Mouse (Mus musculus): ENCODE results near the gene Disc1. TPM values are rescaled to one million over a fixed set of nuclear protein-coding genes. Genes with fewer than 3 reads are reported as not detected.

The Disc1 gene
- polyA plus RNA-seq, 1 experiment from 2014 or later = 1.6 TPM

- 69% methylated on average over 5 of the region's 5 CpGs for WGBS
- H3K4me3 ChIP-seq (ENCODE audit: low read depth, low read length) = no peak overlapping the region
- peaks cover 8% of the 10 kb centered on the region; the same call in 1 of the 2 replicates for H3K4me1 ChIP-seq (ENCODE audit: control insufficient read depth, insufficient read depth, low read length)
- H3K9ac ChIP-seq (ENCODE audit: low read depth, low read length) = no peak overlapping the region
- H3K9me3 ChIP-seq (ENCODE audit: control insufficient read depth, low read length) = peaks cover 8% of the 10 kb centered on the region; the same call in 1 of the 2 replicates
- no peaks in the 10 kb centered on the region for H3K27me3 ChIP-seq (replicated peaks; ENCODE audit: control insufficient read depth, insufficient read depth, low read length)
- H3K36me3 ChIP-seq (ENCODE audit: control insufficient read depth, insufficient read depth, low read length) = no peaks in the 10 kb centered on the region
- DNase-seq (ENCODE audit: low spot score) = no peak
- ATAC-seq (ENCODE audit: low read depth) = peak; percentile 50; the same call in 1 of the 2 replicates
- no peak overlapping the region for H3K4me2 ChIP-seq (ENCODE audit: low read depth, low read length)
- no peak overlapping the region for H3K27ac ChIP-seq (replicated peaks; ENCODE audit: low read depth, low read length)
These were observed 217.4 kb downstream of the Disc1 start for GRCm38 (mm10) chr8:125271357-125271756.

DNA sequence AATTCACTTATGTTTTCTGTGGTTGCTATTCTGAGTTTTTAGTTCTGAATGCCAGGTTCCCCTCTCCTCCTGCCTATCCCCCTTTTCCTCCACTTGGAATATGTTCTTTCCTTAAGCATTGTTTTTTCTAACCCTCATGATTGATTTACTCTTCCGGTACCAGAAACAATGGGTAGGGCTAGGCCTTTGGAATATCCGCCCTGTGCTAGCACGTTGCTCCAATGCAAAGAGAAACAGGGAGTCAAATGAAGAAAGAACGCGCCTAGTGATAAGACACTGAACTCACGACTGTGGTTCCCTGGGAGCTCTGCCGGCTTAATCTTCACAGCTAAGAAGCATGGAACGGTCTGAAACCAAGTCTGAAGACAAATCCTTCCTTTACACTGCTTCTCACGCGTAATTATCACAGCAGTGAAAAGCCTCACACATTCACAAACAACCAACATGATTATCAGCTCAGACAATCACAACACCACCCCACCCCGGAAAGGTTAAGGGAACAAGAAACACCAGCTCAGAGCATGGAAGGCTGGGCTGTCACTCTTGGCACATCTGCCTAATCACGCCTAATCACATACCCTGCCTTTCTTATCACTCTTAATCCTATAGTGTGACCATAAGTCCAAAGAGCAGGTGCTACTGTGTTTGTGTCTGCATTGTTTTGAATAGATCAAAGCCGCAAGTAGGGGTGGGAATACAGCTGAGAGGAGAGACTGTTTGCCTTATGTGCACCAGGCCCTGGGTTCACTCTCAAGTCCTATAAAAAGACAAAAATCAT is 218.3 kb downstream of the Disc1 start:
- Histone ChIP-seq H3K36me3 (ENCODE audit: control insufficient read depth, insufficient read depth, low read length) (no peaks in the 10 kb centered on the region), H3K9ac (ENCODE audit: low read depth, low read length) (no peak overlapping the region), H3K27me3 (replicated peaks; ENCODE audit: control insufficient read depth, insufficient read depth, low read length) (no peaks in the 10 kb centered on the region; the same call in 1 of the 2 replicates), H3K9me3 (ENCODE audit: control insufficient read depth, low read length) (peaks cover 8% of the 10 kb centered on the region; the same call in 1 of the 2 replicates), H3K4me2 (ENCODE audit: low read depth, low read length) (no peak overlapping the region), H3K27ac (replicated peaks; ENCODE audit: low read depth, low read length) (no peak overlapping the region), H3K4me1 (ENCODE audit: control insufficient read depth, insufficient read depth, low read length) (peaks cover 8% of the 10 kb centered on the region; the same call in 1 of the 2 replicates), H3K4me3 (ENCODE audit: low read depth, low read length) (no peak overlapping the region)
- WGBS = 68% methylated on average over 13 of the region's 13 CpGs
- ATAC-seq (ENCODE audit: low read depth) (no peak), DNase-seq (ENCODE audit: low spot score) (no peak)

GRCm38 (mm10) chr8:125277071-125277682 is 223.2 kb downstream of the Disc1 start:
- ATAC-seq (ENCODE audit: low read depth) = no peak
- Histone ChIP-seq H3K4me1 (ENCODE audit: control insufficient read depth, insufficient read depth, low read length) (peaks cover 18% of the 10 kb centered on the region), H3K4me3 (ENCODE audit: low read depth, low read length) (no peak overlapping the region), H3K27ac (replicated peaks; ENCODE audit: low read depth, low read length) (no peak overlapping the region), H3K36me3 (ENCODE audit: control insufficient read depth, insufficient read depth, low read length) (no peaks in the 10 kb centered on the region), H3K9ac (ENCODE audit: low read depth, low read length) (no peak overlapping the region), H3K27me3 (replicated peaks; ENCODE audit: control insufficient read depth, insufficient read depth, low read length) (no peaks in the 10 kb centered on the region; the same call in 1 of the 2 replicates), H3K4me2 (ENCODE audit: low read depth, low read length) (no peak overlapping the region), H3K9me3 (ENCODE audit: control insufficient read depth, low read length) (peaks cover 8% of the 10 kb centered on the region; the same call in 1 of the 2 replicates)
- DNase-seq (ENCODE audit: low spot score) = no peak
- WGBS = 18% methylated on average over 11 of the region's 11 CpGs

DNA sequence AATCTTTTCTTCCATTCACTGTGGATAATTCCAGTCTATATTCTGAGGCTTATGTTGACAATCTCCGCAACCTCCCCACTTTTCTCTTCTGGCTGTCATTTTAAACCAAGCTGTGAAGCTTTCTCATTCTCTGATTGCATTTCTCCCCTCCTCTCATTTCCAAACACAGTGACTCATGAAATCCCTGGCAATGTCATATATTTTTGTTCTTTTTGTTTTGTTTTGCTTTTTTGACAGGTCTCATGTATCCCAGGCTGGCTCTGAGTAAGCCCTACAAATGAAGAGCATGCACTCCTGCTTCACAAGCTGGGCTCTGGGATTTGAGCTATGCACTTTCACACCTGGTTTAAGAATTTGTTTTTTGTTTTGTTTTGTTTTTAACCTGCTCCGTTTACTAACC is 225.2 kb downstream of the Disc1 start:
- 79% methylated on average over 2 of the region's 2 CpGs for WGBS
- H3K4me3 ChIP-seq (ENCODE audit: low read depth, low read length) = no peak overlapping the region

DNA sequence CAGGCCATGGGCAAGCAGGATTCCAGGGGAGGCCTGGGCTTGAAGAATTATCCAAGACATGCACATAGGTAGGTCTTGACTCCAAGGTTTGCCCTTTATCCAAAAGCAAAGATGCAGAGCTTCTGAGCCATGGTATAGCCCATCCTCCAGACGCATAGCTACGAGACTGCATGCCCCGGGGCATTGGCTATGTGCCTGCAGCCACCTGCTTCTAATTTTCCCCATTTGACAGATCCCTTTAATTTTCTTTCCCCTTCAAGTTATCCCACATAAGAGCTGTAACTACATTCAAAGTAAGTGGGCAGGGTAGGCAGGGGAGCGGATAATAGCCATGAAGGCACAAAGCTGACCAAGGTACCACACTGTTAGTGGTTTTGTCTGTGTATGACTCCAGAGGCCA is 225.9 kb downstream of the Disc1 start:
- Histone ChIP-seq H3K4me2 (ENCODE audit: low read depth, low read length) (no peak overlapping the region), H3K4me1 (ENCODE audit: control insufficient read depth, insufficient read depth, low read length) (peaks cover 34% of the 10 kb centered on the region), H3K27ac (replicated peaks; ENCODE audit: low read depth, low read length) (no peak overlapping the region), H3K9me3 (ENCODE audit: control insufficient read depth, low read length) (peaks cover 6% of the 10 kb centered on the region; the same call in 1 of the 2 replicates), H3K27me3 (replicated peaks; ENCODE audit: control insufficient read depth, insufficient read depth, low read length) (no peaks in the 10 kb centered on the region; the same call in 1 of the 2 replicates), H3K36me3 (ENCODE audit: control insufficient read depth, insufficient read depth, low read length) (no peaks in the 10 kb centered on the region), H3K4me3 (ENCODE audit: low read depth, low read length) (no peak overlapping the region), H3K9ac (ENCODE audit: low read depth, low read length) (no peak overlapping the region)
- 17% methylated on average over 4 of the region's 4 CpGs for WGBS
- no peak for DNase-seq (ENCODE audit: low spot score)
- 0 out of 2 replicates have a peak, but pooled peaks have one; percentile 24 for ATAC-seq (ENCODE audit: low read depth)

More for the DNA sequence above, 225.2 kb downstream of the Disc1 start:
- peaks cover 8% of the 10 kb centered on the region; the same call in 1 of the 2 replicates for H3K9me3 ChIP-seq (ENCODE audit: control insufficient read depth, low read length)
- DNase-seq (ENCODE audit: low spot score) (no peak), ATAC-seq (ENCODE audit: low read depth) (no peak)
- H3K4me1 ChIP-seq (ENCODE audit: control insufficient read depth, insufficient read depth, low read length) = peaks cover 32% of the 10 kb centered on the region
- no peaks in the 10 kb centered on the region for H3K36me3 ChIP-seq (ENCODE audit: control insufficient read depth, insufficient read depth, low read length)
- no peak overlapping the region for H3K4me2 ChIP-seq (ENCODE audit: low read depth, low read length)
- no peak overlapping the region for H3K9ac ChIP-seq (ENCODE audit: low read depth, low read length)
- H3K27me3 ChIP-seq (replicated peaks; ENCODE audit: control insufficient read depth, insufficient read depth, low read length) = no peaks in the 10 kb centered on the region; the same call in 1 of the 2 replicates
- no peak overlapping the region for H3K27ac ChIP-seq (replicated peaks; ENCODE audit: low read depth, low read length)

DNA sequence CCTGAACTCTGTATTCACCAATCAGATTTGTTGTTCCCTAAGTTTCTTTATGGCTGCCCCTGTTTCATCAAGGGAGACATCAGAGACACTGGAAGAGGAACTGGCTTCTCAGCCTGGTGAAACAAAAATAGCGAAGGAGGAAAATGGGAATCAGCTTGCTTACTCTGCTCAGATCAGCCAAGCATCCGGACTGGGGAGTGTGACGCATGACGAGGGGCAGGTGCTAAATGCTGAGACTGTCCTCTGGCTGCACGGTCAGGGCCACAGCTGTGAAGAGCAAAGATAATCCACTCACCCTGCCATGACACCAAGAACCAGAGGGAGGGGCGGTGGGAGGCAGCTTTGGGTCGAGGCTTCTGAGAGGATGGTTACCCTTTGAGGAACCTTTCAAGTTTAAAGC is 228.5 kb downstream of the Disc1 start:
- Histone ChIP-seq H3K4me2 (ENCODE audit: low read depth, low read length) (no peak overlapping the region), H3K4me1 (ENCODE audit: control insufficient read depth, insufficient read depth, low read length) (peaks cover 51% of the 10 kb centered on the region), H3K27ac (replicated peaks; ENCODE audit: low read depth, low read length) (no peak overlapping the region), H3K4me3 (ENCODE audit: low read depth, low read length) (no peak overlapping the region), H3K9ac (ENCODE audit: low read depth, low read length) (no peak overlapping the region), H3K9me3 (ENCODE audit: control insufficient read depth, low read length) (no peaks in the 10 kb centered on the region), H3K27me3 (replicated peaks; ENCODE audit: control insufficient read depth, insufficient read depth, low read length) (no peaks in the 10 kb centered on the region; the same call in 1 of the 2 replicates), H3K36me3 (ENCODE audit: control insufficient read depth, insufficient read depth, low read length) (no peaks in the 10 kb centered on the region)
- ATAC-seq (ENCODE audit: low read depth) (peak; percentile 73), DNase-seq (ENCODE audit: low spot score) (peak; percentile 65)
- WGBS = 49% methylated on average over 7 of the region's 7 CpGs

DNA sequence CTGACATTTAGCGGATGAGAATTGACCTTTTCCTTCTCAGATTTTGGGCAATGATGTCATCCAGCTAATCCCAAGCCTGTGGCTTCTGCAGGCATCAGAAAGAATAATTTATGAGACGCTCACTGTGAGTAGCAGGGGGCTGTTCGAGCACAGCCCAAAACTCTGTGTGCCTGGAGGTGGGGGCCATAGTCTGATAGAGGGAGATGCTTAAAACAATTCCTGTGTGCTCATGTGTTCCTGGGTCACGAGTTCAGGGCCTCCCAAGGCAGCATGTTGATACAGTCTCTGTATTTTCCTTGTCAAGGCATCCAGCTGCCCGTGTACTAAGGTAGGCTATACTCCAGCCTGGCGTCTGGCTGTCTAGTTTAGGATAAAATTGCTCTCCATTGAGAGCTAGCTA is 229.5 kb downstream of the Disc1 start:
- H3K4me2 ChIP-seq (ENCODE audit: low read depth, low read length) = no peak overlapping the region
- no peak overlapping the region for H3K4me3 ChIP-seq (ENCODE audit: low read depth, low read length)
- no peak for ATAC-seq (ENCODE audit: low read depth)
- H3K4me1 ChIP-seq (ENCODE audit: control insufficient read depth, insufficient read depth, low read length) = peaks cover 55% of the 10 kb centered on the region
- H3K9me3 ChIP-seq (ENCODE audit: control insufficient read depth, low read length) = no peaks in the 10 kb centered on the region
- H3K27ac ChIP-seq (replicated peaks; ENCODE audit: low read depth, low read length) = no peak overlapping the region
- 54% methylated on average over 6 of the region's 6 CpGs for WGBS
- H3K36me3 ChIP-seq (ENCODE audit: control insufficient read depth, insufficient read depth, low read length) = no peaks in the 10 kb centered on the region
- H3K27me3 ChIP-seq (replicated peaks; ENCODE audit: control insufficient read depth, insufficient read depth, low read length) = no peaks in the 10 kb centered on the region
- no peak for DNase-seq (ENCODE audit: low spot score)
- no peak overlapping the region for H3K9ac ChIP-seq (ENCODE audit: low read depth, low read length)

GRCm38 (mm10) chr8:125284875-125285274 is 230.9 kb downstream of the Disc1 start:
- Histone ChIP-seq H3K4me3 (ENCODE audit: low read depth, low read length) (no peak overlapping the region), H3K27me3 (replicated peaks; ENCODE audit: control insufficient read depth, insufficient read depth, low read length) (no peaks in the 10 kb centered on the region), H3K4me2 (ENCODE audit: low read depth, low read length) (no peak overlapping the region), H3K9me3 (ENCODE audit: control insufficient read depth, low read length) (no peaks in the 10 kb centered on the region), H3K27ac (replicated peaks; ENCODE audit: low read depth, low read length) (0 out of 2 replicates have a peak overlapping the region, but pooled peaks have one; percentile 19), H3K36me3 (ENCODE audit: control insufficient read depth, insufficient read depth, low read length) (no peaks in the 10 kb centered on the region), H3K9ac (ENCODE audit: low read depth, low read length) (no peak overlapping the region), H3K4me1 (ENCODE audit: control insufficient read depth, insufficient read depth, low read length) (peaks cover 44% of the 10 kb centered on the region)
- 40% methylated on average over 4 of the region's 4 CpGs for WGBS
- ATAC-seq (ENCODE audit: low read depth) (no peak), DNase-seq (ENCODE audit: low spot score) (peak; percentile 69)
